Mouse (Mus musculus): ENCODE results near the gene Pi16. TPM values are rescaled to one million over a fixed set of nuclear protein-coding genes. Genes with fewer than 3 reads are reported as not detected.

The Pi16 gene
- total RNA-seq, 2 experiments from 2014 or later = 16.8 to 52.3 TPM

- no peak for DNase-seq (ENCODE audit: low spot score in 2 of 2)
Observed at GRCm38 (mm10) chr17:29303087-29303486, 14.4 kb upstream of the Pi16 start.

GRCm38 (mm10) chr17:29303856-29304255 lies 13.6 kb upstream of the Pi16 start:
- no peak for DNase-seq (ENCODE audit: low spot score in 2 of 2)

- no peak for DNase-seq (ENCODE audit: low spot score in 2 of 2)
Observed at GRCm38 (mm10) chr17:29304376-29305057, 13.0 kb upstream of the Pi16 start.

- no peak for DNase-seq (ENCODE audit: low spot score in 2 of 2)
Observed at GRCm38 (mm10) chr17:29305058-29305806, 12.2 kb upstream of the Pi16 start.

- DNase-seq (ENCODE audit: low spot score in 2 of 2) = no peak
Observed at GRCm38 (mm10) chr17:29305871-29306270, 11.6 kb upstream of the Pi16 start.

- no peak for DNase-seq (ENCODE audit: low spot score in 2 of 2)
Observed at GRCm38 (mm10) chr17:29310056-29310623, 7.3 kb upstream of the Pi16 start.

- no peak for DNase-seq (ENCODE audit: low spot score in 2 of 2)
Observed at GRCm38 (mm10) chr17:29311602-29312001, 5.9 kb upstream of the Pi16 start.

- DNase-seq (ENCODE audit: low spot score in 2 of 2) = no peak
Observed at GRCm38 (mm10) chr17:29312082-29312481, 5.4 kb upstream of the Pi16 start.

- no peak for DNase-seq (ENCODE audit: low spot score in 2 of 2)
Observed at GRCm38 (mm10) chr17:29313300-29313699, 4.2 kb upstream of the Pi16 start.

GRCm38 (mm10) chr17:29315672-29316465 lies 1.6 kb upstream of the Pi16 start:
- DNase-seq (ENCODE audit: low spot score in 2 of 2) = no peak

- no peak for DNase-seq (ENCODE audit: low spot score in 2 of 2)
Observed at GRCm38 (mm10) chr17:29316891-29317290, 589 bp upstream of the Pi16 start.

GRCm38 (mm10) chr17:29318731-29319250 lies 1.3 kb downstream of the Pi16 start:
- no peak for DNase-seq (ENCODE audit: low spot score in 2 of 2)

GRCm38 (mm10) chr17:29319476-29319875 lies 2.0 kb downstream of the Pi16 start:
- DNase-seq (ENCODE audit: low spot score in 2 of 2) = no peak

- no peak for DNase-seq (ENCODE audit: low spot score in 2 of 2)
Observed at GRCm38 (mm10) chr17:29319881-29320639, 2.6 kb downstream of the Pi16 start.

- no peak for DNase-seq (ENCODE audit: low spot score in 2 of 2)
Observed at GRCm38 (mm10) chr17:29321765-29322602, 4.5 kb downstream of the Pi16 start.

GRCm38 (mm10) chr17:29322603-29322962 lies 5.1 kb downstream of the Pi16 start:
- DNase-seq (ENCODE audit: low spot score in 2 of 2) = no peak

GRCm38 (mm10) chr17:29323625-29324024 lies 6.1 kb downstream of the Pi16 start:
- no peak for DNase-seq (ENCODE audit: low spot score in 2 of 2)

- DNase-seq (ENCODE audit: low spot score in 2 of 2) = no peak
Observed at GRCm38 (mm10) chr17:29325831-29326230, 8.4 kb downstream of the Pi16 start.

Data from adrenal gland, adult 18-20 months (tissue).